Mouse (Mus musculus) gastrocnemius, adult 18-20 months (tissue): ENCODE results near the gene Clk2. TPM values are rescaled to one million over a fixed set of nuclear protein-coding genes. Genes with fewer than 3 reads are reported as not detected.

Experiments
- DNase-seq: peaks from one replicate; pipeline ENCODE4 v3.0.0; 2021; ENCODE audit warnings: low spot score
- total RNA-seq, 2 experiments: library from RNA; stranded (reverse); gene quantifications; 2 replicates each; pipeline ENCODE4 v1.2.3; 2021

Gene Clk2
- total RNA-seq, 2 experiments from 2014 or later: 16.6 to 18.6 TPM

GRCm38 (mm10) chr3:89187690-89188477, 23.3 kb downstream of the Clk2 start:
- no peak for DNase-seq

- no peak for DNase-seq
Measured at GRCm38 (mm10) chr3:89188478-89188875, 23.9 kb downstream of the Clk2 start.

GRCm38 (mm10) chr3:89190436-89190835, 25.8 kb downstream of the Clk2 start:
- no peak for DNase-seq

GRCm38 (mm10) chr3:89193351-89193750, 28.8 kb downstream of the Clk2 start:
- no peak for DNase-seq

- no peak for DNase-seq
Measured at GRCm38 (mm10) chr3:89193853-89194252, 29.3 kb downstream of the Clk2 start.

GRCm38 (mm10) chr3:89195979-89196877, 31.6 kb downstream of the Clk2 start:
- DNase-seq: peak; percentile 85

- no peak for DNase-seq
Measured at GRCm38 (mm10) chr3:89199839-89200238, 35.2 kb downstream of the Clk2 start.

GRCm38 (mm10) chr3:89202253-89203141, 37.9 kb downstream of the Clk2 start, which contains the start of gene Gba:
Gene Gba (plus strand): TSS chr3:89202928.
- DNase-seq: peak; percentile 88

- DNase-seq: no peak
Measured at GRCm38 (mm10) chr3:89203142-89203514, 38.5 kb downstream of the Clk2 start.

GRCm38 (mm10) chr3:89206079-89206478, 41.5 kb downstream of the Clk2 start:
- no peak for DNase-seq

GRCm38 (mm10) chr3:89206695-89207094, 42.1 kb downstream of the Clk2 start:
- no peak for DNase-seq

GRCm38 (mm10) chr3:89208075-89208657, 43.6 kb downstream of the Clk2 start:
- DNase-seq: no peak

GRCm38 (mm10) chr3:89208736-89209135, 44.1 kb downstream of the Clk2 start:
- no peak for DNase-seq

- no peak for DNase-seq
Measured at GRCm38 (mm10) chr3:89209731-89210130, 45.1 kb downstream of the Clk2 start.

- DNase-seq: no peak
Measured at GRCm38 (mm10) chr3:89210162-89210561, 45.6 kb downstream of the Clk2 start.

GRCm38 (mm10) chr3:89210731-89211130, 46.1 kb downstream of the Clk2 start:
- DNase-seq: no peak

- DNase-seq: peak; percentile 95
Measured at GRCm38 (mm10) chr3:89213803-89214530, 49.4 kb downstream of the Clk2 start.

GRCm38 (mm10) chr3:89214681-89215411, 50.3 kb downstream of the Clk2 start, which contains the start of gene Thbs3:
Gene Thbs3 (plus strand): TSS chr3:89215180.
- DNase-seq: no peak

- DNase-seq: peak; percentile 84
Measured at GRCm38 (mm10) chr3:89215853-89216252, 51.3 kb downstream of the Clk2 start.
